Mouse (Mus musculus) c-Kit-positive CD71-negative TER-119-negative erythroid progenitor cells, embryonic 14.5 days (primary cell): ENCODE measurements around the gene Bspry.
"Not testable (repeated sequence)": the region's sequence is repeated elsewhere in the genome, so short reads cannot be mapped to it uniquely, and the experiment has no call there.

ENCODE experiments used
- DNase-seq: peaks from one replicate; pipeline ENCODE4 v3.0.0-alpha.2; 2013; ENCODE audit warnings: low read depth

Gene Bspry

DNA sequence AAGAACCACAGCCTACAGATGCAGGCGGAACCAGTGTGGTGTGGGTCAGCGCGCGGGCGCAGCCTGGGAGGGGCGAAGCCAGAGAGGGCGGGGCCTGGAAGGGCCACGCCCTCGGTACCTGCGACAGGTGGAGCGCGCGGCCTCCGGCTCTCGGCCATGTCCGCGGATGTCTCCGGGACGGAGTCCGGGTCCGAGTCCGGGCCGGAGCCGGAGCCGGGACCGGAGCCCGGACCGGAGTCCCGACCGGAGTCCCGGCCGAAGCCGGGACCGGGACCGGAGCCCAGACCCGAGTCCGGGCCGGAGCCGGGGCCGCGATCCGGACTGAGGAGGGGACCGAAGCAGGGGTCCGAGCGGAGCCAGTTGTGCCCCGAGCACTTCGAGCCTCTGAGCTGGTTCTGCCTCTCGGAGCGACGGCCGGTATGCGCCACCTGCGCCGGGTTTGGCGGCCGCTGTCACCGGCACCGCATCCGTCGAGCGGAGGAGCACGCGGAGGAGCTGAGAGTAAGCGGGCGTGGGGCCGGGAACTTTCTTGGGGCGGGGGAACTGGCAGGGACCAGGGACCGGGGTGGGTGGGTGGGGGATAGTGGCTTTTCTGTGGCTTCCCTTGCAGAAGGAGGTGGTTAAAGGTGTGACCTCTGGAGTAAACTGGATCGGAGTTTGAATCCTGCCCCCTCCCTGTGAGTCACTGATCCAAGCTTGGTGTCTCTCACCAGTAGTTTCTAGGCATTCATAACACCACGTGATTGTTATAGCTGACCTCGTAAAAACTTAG is at the start of gene Bspry:
Bspry (plus strand) TSS at position 117 of the 772 bp plus-strand sequence.
- no peak for DNase-seq

DNA sequence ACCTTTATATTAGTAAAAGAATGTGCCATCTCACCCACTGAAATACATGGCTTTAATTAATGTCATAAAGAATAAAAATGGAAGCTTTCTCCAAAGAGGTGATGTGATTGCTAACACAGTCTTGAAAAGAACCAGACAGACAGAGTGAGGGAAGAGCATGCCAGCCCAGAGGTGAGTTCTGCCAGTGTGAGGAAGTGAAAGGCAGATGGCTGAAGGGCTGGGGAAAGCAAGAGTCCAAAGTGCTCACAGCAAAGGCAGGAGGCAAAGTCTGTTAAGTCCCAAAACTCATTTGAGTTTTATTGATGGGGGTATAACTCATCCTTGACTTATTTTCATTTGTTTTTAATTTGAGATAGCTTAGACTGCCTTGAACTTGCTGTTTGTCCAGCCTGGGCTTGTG is 49.2 kb upstream of the Bspry start:
- no peak for DNase-seq

GRCm38 (mm10) chr4:62431522-62431921 is 48.3 kb upstream of the Bspry start:
- DNase-seq = no peak

DNA sequence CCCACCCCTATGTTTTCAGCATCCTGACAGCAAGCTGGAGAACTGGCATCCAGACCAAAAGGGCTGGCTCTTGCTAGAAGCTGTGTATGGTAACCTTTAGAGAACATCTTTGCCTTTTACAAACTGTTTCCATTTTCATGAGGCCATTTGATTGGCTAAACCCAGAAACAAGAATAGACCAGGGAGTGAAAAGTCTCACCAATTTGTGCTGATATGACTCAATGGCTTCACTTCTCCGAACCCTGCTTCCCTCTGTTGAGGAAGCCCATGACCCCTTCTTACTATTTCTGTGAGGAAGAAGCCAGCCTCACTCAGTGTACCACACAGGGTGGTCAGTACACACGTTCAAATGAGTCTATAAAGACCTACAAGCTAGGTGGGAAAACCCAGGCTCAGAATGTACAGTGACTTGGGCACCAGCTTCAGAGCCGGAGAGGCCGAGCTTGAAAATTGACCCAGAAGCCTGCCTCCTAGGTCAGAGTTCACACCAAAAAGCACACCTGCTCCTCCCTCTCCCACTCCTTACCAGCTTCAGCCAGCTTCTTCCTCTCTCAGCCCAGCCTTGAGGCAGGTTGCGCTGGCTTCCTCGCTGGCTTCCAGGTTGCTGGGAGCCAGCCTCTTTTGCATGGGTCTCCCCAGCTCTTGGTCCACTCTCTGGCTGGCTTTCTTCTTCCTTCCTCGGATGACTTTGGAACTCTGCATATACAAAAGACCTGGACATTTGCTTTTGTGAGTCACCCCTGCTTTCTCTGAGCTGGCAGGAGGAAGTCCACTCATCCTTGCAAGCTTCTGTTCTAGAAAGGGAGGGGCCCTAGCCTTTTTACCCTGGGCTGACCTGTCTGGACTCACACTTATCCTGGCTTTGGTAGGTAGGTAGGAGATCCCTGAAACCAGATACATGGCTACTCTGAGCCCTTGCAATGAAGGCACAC is 45.6 kb upstream of the Bspry start:
- no peak for DNase-seq

DNA sequence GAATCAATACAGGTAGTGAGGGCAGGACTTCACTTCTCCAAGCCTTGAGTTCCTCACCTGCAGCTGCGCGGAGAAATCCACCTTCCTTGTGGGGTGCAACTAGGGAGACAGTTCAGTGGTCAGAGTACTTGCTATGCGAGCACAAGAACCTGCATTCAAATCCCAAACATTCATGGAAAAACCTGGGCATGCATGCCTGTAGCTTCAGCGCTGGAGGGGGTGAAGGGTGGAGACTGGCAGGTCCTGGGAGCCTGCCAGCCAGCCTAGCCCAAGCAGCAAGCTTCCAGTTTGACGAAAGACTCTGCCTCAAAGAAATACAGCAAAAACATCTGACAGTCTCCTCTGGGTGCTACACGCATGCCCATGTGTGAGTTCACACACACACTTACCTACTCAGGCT is 44.8 kb upstream of the Bspry start, which contains the start of gene Rnf183:
Rnf183 (minus strand) TSS at position 172 of the 400 bp plus-strand sequence.
- DNase-seq = no peak

- DNase-seq = no peak
Measured at GRCm38 (mm10) chr4:62437256-62437778, 42.5 kb upstream of the Bspry start.

GRCm38 (mm10) chr4:62437871-62438270 is 42.0 kb upstream of the Bspry start:
- no peak for DNase-seq

DNA sequence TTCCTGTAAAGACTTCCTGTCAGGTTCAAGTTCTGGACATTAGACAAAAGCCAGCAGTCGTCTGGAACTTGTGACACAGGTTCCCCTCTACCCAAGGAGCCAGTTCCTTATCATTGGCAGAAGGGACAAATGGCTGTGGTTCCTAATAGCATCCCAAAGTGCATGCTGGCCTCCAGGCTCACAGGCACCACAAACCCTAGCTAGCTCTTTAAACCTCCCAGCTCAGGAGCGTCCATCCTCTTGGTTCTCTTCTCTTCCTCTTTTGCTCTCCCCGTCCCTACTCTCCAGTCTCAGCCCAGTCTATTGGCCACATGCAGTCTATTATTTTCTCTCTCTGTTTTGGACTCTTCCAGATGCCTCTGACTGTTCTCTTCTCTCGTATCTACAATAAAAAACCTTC is 40.1 kb upstream of the Bspry start:
- DNase-seq = no peak

GRCm38 (mm10) chr4:62440544-62440943 is 39.3 kb upstream of the Bspry start:
- no peak for DNase-seq

DNA sequence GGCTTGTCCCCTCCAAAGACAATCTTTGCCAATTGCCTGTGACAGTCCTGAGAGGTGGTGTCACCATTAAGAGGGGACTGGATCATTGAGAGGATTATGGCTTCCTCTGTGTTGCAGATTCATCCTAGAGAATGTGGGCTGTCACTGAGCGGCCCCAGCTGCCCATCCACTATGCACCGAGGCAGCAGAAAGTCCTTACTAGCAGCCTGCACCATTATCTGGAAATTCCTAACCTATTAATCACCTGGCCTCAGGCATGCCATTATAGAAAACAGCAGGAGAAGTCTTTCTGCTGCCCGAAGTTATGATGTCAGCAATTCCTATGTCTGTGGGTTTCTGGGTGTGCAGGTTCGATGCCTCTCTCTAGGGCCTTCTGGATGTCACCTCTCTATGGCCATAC is 38.9 kb upstream of the Bspry start:
- DNase-seq = no peak

- DNase-seq = no peak
Measured at GRCm38 (mm10) chr4:62454995-62455394, 24.9 kb upstream of the Bspry start.

DNA sequence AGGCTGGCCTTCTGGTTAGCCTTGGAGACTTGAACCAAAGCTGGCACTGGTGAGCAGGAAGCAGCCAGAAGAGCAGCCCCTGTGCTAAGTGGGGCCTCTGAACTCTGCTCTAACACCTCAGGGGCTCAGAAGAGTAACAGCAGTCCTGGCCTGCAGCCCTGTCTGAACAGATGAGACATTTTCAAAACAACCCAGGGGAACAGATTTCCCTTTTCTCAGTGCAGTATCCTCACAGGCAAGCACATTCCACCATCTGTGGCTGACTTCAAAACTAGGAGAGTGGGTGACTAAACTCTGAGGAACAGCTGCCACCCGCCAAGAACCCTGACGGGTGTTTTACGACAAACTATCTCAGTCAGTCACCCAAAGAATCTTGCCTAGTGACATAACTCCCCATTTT is 20.8 kb upstream of the Bspry start:
- DNase-seq = no peak

DNA sequence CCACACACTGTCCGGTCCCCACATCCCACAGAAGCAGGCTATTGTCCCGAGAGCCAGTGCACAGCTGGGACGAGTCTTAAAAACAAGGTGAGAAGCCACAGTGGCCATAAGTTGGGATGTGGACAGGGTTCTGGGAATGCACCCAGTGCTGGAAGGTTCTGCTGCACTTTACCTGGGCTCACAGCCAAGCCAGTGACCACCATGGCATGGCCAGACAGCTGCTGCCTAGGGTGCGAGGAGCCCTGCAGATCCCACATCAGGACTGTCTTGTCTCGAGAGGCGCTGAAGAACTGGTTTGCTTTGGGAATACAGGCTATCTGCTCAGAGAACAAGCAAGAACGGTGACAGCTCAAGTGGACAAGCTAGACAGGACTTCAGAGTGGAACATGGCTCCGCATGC is 19.5 kb upstream of the Bspry start:
- no peak for DNase-seq

- no peak for DNase-seq
Measured at GRCm38 (mm10) chr4:62463124-62463523, 16.7 kb upstream of the Bspry start.

DNA sequence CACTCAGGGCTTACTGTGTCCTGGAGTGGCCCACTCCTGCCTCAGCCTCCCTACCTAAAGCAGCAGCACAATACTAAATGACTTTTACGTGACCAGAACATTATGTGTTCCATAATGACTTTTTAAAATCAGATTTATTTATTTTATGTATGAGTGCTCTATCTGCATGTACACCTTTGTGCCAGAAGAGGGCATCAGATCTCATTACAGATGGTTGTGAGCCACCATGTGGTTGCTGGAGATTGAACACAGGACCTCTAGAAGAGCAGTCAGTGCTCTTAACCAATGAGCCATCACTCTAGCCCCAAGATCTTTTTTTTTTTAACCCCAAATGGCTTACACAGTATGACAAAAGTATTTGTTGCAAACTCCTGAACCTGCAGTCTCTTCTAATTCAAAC is 11.7 kb upstream of the Bspry start:
- no peak for DNase-seq

DNA sequence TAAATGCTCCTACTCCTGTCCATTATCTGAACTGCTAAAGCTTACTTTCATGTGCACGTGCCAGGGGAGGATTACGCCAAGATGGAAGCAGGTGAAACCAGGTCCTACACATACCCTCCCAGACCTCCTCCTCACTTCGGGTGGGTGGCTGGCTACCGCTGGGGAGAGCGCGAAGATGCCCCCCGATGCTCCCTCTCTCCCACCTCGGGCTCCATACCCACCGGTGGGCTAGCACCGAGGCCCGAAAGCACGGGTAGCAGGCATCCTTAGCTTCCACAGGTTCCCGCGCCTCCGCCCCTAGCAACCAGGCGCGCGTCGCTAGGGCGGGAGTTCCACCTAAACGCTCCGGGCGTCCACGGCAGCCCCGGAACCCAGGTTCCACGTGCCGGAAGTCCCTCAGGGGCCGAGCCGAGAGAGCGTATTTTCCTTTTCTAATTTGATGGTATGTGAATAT is 9.2 kb upstream of the Bspry start, which contains the start of gene Wdr31:
Wdr31 (minus strand) TSS at position 299 of the 454 bp plus-strand sequence.
- DNase-seq = peak; percentile 58

DNA sequence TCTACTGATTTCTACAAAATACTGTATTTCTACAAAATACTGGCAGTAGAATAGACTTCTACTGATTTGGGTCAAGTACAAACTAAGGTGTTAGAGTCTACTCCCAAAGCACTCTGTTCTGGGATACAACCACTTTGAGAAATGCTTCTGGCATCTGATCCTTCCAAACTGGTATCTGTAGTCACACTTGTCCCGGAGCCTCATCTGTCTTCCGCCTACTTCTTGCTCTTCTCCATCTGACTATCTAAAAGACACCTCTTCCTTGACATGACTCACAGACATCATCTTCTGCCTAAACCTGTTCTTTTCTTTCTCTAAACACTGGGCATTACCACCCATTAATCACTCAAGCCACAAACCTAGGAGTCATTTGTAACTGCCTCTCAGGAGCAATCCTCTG is 7.8 kb upstream of the Bspry start:
- DNase-seq = no peak

DNA sequence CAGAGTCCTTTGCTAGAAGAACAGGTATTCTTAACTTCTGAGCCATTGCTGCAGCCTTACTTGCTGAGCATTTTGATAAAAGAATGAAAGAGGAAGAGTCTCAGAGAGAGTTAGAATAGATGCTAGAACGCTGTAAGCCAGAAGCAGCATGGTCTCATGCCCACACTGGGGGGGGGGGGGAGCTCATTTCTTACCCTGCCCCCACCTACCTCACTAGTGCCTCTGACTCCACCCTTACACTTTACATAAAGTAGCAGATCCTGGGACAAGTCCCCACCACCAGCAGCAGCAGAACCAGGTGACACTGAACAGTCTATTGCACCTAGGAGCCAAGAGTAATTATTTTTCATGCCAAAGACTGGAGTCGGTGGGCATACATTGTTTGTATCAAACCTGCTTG is 4.7 kb upstream of the Bspry start:
- DNase-seq = no peak

DNA sequence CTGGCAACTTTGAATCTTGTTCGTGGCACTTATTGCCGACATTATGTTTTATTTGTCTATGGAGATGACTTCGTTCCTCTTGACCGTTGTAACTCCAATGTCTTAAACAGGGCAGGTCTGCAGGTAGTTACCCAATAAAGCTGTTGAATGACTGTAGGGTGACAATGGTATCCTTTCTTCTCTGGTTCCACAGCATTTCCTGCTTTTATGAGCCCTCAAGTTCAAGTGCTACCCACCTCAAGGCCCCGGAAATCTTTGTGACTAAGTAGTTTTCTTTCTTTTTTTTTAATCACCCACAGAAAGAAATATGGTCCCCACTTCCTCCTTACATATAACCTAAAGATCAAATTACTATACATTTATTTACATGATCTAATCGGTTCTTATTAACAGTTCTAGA is 4.1 kb upstream of the Bspry start:
- DNase-seq = no peak

GRCm38 (mm10) chr4:62477542-62478244 is 2.2 kb upstream of the Bspry start:
- no peak for DNase-seq

- DNase-seq = not testable (repeated sequence)
Measured at GRCm38 (mm10) chr4:62479593-62479936, 288 bp upstream of the Bspry start.
